Mouse (Mus musculus) C2C12 (cell line): ENCODE results near the gene Iah1. TPM values are rescaled to one million over a fixed set of nuclear protein-coding genes. Genes with fewer than 3 reads are reported as not detected.

Experiments
- H3K27me3 ChIP-seq: one replicate; pipeline ENCODE4 v1.6.1; 2011; ENCODE audit not compliant: control insufficient read depth, insufficient read depth, insufficient read length
- H3K36me3 ChIP-seq: one replicate; pipeline ENCODE4 v1.6.1; 2011; ENCODE audit not compliant: control insufficient read depth, insufficient read depth
- H3K4me3 ChIP-seq: one replicate; pipeline ENCODE4 v1.5.1; 2011; ENCODE audit warnings: mild to moderate bottlenecking, control low read depth; ENCODE audit not compliant: poor library complexity, insufficient read depth, severe bottlenecking
- H3K79me2 ChIP-seq: one replicate; pipeline ENCODE4 v1.6.1; 2011; ENCODE audit not compliant: control insufficient read depth, insufficient read depth
- H3K79me3 ChIP-seq: one replicate; pipeline ENCODE4 v1.6.1; 2011; ENCODE audit warnings: low read depth, control low read depth
- H3ac ChIP-seq: one replicate; pipeline ENCODE3; 2011; ENCODE audit warnings: low read depth; ENCODE audit not compliant: control insufficient read depth, insufficient read length
- CEBPB ChIP-seq: IDR thresholded peaks from one replicate; pipeline ENCODE4 v1.6.1; 2011; ENCODE audit warnings: low read depth, mild to moderate bottlenecking, control low read depth, moderate library complexity
- CTCF ChIP-seq: IDR thresholded peaks from one replicate; pipeline ENCODE4 v1.5.1; 2011; ENCODE audit not compliant: control insufficient read depth, insufficient read depth, insufficient read length
- FOSL1 ChIP-seq: IDR thresholded peaks from one replicate; pipeline ENCODE4 v1.8.0; 2011; ENCODE audit warnings: mild to moderate bottlenecking, low read length; ENCODE audit not compliant: poor library complexity, insufficient read depth, severe bottlenecking
- MAX ChIP-seq: IDR thresholded peaks from one replicate; pipeline ENCODE4 v1.6.1; 2011; ENCODE audit warnings: mild to moderate bottlenecking, control low read depth
- MYOD1 ChIP-seq: IDR thresholded peaks from one replicate; pipeline ENCODE4 v1.6.1; 2011; ENCODE audit warnings: low read depth; ENCODE audit not compliant: control insufficient read depth, insufficient read length
- MYOG ChIP-seq: IDR thresholded peaks from one replicate; pipeline ENCODE4 v1.6.1; 2011; ENCODE audit not compliant: control insufficient read depth, insufficient read length; ENCODE audit errors: extremely low read depth
- USF1 ChIP-seq: IDR thresholded peaks from one replicate; pipeline ENCODE4 v1.6.1; 2011; ENCODE audit warnings: low read depth, mild to moderate bottlenecking, control low read depth, moderate library complexity
- polyA plus RNA-seq: library from polyadenylated mRNA; unstranded; fragments of >200 nt; fragmentation: generic; extraction: Trizol; gene quantifications from one replicate; pipeline ENCODE4 v1.2.1, GENCODE M21; 2012; ENCODE audit warnings: missing spikeins

The Iah1 gene
- polyA plus RNA-seq, 1 experiment = 33.1 TPM

GRCm38 (mm10) chr12:21329661-21330400 is 13.6 kb downstream of the Iah1 start:
- TF ChIP-seq MAX (no peak), USF1 (no peak), CEBPB (no peak), CTCF (no peak), MYOG (no peak), MYOD1 (no peak), FOSL1 (no peak)
- Histone ChIP-seq H3K27me3 (no peaks in the 10 kb centered on the region), H3K4me3 (no peak overlapping the region), H3K79me2 (no peaks in the 10 kb centered on the region), H3K79me3 (no peaks in the 10 kb centered on the region), H3ac (no peak overlapping the region), H3K36me3 (peaks cover 49% of the 10 kb centered on the region)

GRCm38 (mm10) chr12:21330961-21331576 is 14.9 kb downstream of the Iah1 start:
- Histone ChIP-seq H3K36me3 (peaks cover 49% of the 10 kb centered on the region), H3ac (no peak overlapping the region), H3K27me3 (no peaks in the 10 kb centered on the region), H3K79me2 (no peaks in the 10 kb centered on the region), H3K4me3 (no peak overlapping the region), H3K79me3 (no peaks in the 10 kb centered on the region)
- TF ChIP-seq CEBPB = no peak
- no peak for TF ChIP-seq CTCF
- TF ChIP-seq MAX = no peak
- no peak for TF ChIP-seq MYOG
- TF ChIP-seq MYOD1 = no peak
- TF ChIP-seq FOSL1 = no peak
- no peak for TF ChIP-seq USF1

- no peak overlapping the region for H3ac ChIP-seq
- no peaks in the 10 kb centered on the region for H3K79me3 ChIP-seq
- no peaks in the 10 kb centered on the region for H3K79me2 ChIP-seq
- H3K4me3 ChIP-seq = no peak overlapping the region
- H3K36me3 ChIP-seq = peaks cover 49% of the 10 kb centered on the region
- TF ChIP-seq FOSL1 (no peak), CTCF (no peak), MAX (no peak), MYOG (no peak), USF1 (no peak), MYOD1 (no peak)
- H3K27me3 ChIP-seq = no peaks in the 10 kb centered on the region
Observed at GRCm38 (mm10) chr12:21331711-21332110, 15.5 kb downstream of the Iah1 start.

- H3K79me3 ChIP-seq = no peaks in the 10 kb centered on the region
- no peak for TF ChIP-seq FOSL1
- TF ChIP-seq MYOD1 = no peak
- no peak for TF ChIP-seq MAX
- no peak for TF ChIP-seq USF1
- no peak for TF ChIP-seq MYOG
- TF ChIP-seq CTCF = no peak
- TF ChIP-seq CEBPB = no peak
- no peak overlapping the region for H3ac ChIP-seq
- no peak overlapping the region for H3K4me3 ChIP-seq
- H3K27me3 ChIP-seq = no peaks in the 10 kb centered on the region
- peaks cover 52% of the 10 kb centered on the region for H3K36me3 ChIP-seq
- H3K79me2 ChIP-seq = no peaks in the 10 kb centered on the region
Observed at GRCm38 (mm10) chr12:21333021-21333420, 16.8 kb downstream of the Iah1 start.

- no peak for TF ChIP-seq CEBPB
- TF ChIP-seq FOSL1 = no peak
- no peak for TF ChIP-seq MYOD1
- TF ChIP-seq CTCF = no peak
- no peak for TF ChIP-seq MAX
- no peak for TF ChIP-seq USF1
- TF ChIP-seq MYOG = no peak
- Histone ChIP-seq H3K27me3 (no peaks in the 10 kb centered on the region), H3K4me3 (no peak overlapping the region), H3K79me2 (no peaks in the 10 kb centered on the region), H3ac (no peak overlapping the region), H3K79me3 (no peaks in the 10 kb centered on the region), H3K36me3 (peaks cover 53% of the 10 kb centered on the region)
Observed at GRCm38 (mm10) chr12:21333766-21334165, 17.6 kb downstream of the Iah1 start.
